Mouse (Mus musculus) kidney, adult 2 months (tissue): ENCODE results near the gene Fancd2.

Experiments
- CTCF ChIP-seq: fragments of 200-500 bp; conservative IDR thresholded peaks from 2 replicates; pipeline ENCODE4 v1.5.1; 2011; ENCODE audit warnings: low read depth, mild to moderate bottlenecking, control low read depth, low read length, moderate library complexity, mixed read lengths; ENCODE audit not compliant: insufficient read depth, insufficient read length
- POLR2A ChIP-seq: fragments of 200-500 bp; IDR thresholded peaks from one replicate; pipeline ENCODE4 v1.6.1; 2011; ENCODE audit warnings: low read depth, low read length, control low read depth

DNA sequence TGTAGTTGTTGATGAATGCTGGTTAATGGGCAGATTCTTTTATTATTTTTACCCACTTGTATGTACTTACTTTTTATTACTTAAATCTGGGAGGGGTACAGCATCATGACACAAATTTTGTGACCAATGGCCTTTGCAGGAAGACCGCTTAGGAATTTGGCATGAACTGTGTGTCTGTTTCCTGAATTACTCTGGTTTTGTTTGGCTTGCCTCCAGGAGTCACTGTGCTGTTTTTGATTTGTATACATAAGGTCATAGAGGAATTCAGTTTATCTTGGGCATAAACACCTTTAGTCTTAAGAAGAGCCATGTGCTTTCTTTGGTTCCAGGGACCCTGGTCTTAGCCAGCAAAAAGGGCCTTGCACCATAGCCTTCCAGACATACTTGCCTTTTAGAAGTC is 33.1 kb downstream of the Fancd2 start:
- TF ChIP-seq CTCF (no peak), POLR2A (no peak)
